Mouse (Mus musculus) thymus, postnatal 4 days (tissue): Measurements from ENCODE around the gene Id1.

ENCODE experiments used
- DNase-seq: peaks from one replicate; pipeline ENCODE4 v3.0.0; 2021

Id1 gene

DNA sequence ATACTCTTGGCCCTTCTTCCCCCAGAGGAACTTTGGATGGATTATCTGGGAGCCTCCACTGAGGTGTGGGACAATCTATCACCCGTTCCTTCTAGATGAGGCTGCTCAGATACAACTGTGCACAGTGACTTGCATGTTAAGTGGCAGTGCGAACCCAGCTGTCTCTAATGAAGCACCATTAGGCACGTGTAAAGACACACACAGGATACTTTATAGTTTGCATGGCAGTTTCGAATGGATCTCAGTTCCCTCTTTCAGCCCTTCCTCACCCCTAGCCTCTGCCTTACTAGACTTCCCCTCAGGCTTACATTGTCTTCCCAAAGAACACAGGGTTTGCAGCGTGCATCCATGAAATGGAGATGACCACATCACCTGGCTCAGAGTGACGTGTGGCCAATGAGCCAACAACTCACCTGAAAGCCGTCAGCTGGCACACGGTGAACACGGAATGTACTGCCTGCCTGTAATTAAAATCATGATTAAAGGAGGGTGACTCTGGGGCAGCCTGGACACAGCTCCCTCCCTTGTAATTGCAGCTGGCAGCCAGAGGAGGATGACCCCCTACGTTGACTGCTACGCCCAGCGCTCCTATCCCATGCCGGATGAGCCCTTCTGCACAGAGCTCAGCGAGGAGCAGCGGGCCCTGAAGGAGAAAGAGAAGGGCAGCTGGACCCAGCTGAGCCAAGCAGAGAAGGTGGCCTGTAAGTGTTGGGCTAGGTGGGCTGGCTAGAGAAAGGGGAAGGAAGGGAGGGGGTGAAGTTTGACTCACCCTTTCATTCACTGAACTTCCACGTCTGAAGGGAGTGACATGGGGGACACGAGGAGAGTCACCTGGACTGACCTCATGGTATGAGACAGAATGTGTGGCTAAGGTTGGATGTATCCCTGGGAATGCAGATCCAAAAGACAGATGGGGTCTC is 20.7 kb downstream of the Id1 start:
- no peak for DNase-seq

DNA sequence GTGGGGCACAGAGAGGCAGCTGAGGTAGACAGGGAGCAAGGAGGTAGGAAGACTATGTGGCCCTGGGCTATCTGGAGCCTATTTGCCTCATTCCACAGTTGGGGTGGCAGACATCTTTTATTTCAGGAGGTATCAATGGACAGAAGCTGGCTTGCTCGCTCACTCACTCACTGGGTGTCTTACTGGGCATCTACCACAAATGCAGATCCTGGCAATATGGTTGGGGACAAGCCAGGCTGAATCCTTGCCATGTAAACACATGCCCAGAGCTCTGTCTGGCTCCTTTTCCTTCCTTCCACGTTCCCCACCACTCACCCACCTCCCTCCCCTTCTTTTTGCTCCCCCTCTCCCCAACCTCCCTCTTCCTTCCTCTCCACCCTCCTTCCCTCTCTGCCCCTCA is 21.4 kb downstream of the Id1 start:
- no peak for DNase-seq

DNA sequence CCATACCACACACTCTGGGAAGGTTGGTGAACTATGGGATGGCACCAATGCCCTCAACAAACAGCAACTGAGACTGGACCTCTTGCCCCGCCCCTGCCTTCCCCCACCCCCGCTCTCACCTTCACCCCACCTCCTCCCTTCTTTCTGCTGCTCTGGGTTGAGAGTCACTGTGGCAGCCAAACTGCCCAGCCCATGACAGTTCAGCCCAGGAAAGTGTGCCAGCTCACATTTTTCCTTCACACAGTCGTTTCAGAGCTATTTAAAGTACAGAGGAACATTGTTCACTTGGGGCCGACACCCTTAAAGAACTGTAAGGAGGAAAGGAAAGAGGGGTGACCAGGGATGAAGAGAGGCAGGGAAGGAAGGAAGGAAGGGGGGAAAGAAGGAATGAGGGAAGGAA is 22.3 kb downstream of the Id1 start:
- DNase-seq: no peak

DNA sequence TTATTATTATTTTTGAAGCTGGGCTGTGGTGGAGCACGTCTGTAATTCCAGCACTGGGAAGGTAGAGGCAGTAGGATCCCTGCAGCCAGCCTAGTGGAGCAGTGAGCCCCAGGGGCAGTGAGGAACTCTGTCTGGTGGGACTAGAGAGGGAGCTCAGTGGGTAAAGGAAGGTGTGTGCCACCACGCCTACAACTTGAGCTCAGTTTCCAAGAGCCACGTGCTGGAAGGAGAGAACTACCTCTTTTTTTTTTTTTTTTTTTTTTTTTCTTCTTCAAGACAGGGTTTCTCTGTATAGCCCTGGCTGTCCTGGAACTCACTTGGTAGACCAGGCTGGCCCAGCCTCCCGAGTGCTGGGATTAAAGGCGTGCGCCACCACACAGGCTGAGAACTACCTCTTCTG is 27.3 kb downstream of the Id1 start:
- no peak for DNase-seq

DNA sequence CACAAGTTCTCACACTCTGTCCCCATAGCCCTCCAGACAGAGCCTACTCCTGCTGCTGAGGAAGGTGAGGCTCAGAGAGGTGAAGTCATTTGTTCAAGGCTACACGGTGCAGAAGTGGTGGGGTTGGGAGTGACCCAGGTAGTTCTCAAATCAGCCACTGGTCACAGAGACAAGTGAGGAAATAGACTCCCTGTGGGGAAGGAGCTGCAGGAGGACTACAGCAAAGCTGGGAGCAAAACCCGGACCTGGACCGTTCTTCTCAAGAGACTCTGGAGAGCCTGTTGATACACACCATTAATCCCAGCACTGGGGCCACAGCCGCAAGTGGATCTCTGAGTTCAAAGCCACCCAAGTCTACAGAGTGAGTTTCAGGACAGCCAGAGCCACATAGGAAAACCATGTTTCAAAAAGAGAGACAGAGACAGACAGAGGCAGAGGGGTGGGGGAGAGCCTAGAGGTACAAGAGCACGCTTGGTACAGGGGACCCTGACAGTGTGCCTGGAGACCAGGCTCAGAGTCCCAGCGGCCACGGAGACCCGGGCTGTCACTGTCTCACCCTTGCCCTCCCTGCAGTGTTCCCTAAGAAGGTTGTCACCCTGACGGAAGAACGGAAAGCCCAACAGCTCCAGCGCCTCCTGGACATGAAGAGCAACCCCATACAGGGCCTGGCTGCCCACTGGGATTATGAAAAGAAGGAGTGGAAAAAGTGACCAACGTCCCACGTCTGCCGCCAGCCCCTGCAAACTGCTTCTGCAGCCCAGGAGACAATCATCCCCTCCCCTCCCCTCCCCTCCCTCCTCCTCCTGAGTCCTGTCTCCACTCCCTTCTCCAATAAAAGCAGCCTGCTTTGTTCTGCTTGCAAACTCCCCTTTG is 28.4 kb downstream of the Id1 start:
- DNase-seq: no peak

DNA sequence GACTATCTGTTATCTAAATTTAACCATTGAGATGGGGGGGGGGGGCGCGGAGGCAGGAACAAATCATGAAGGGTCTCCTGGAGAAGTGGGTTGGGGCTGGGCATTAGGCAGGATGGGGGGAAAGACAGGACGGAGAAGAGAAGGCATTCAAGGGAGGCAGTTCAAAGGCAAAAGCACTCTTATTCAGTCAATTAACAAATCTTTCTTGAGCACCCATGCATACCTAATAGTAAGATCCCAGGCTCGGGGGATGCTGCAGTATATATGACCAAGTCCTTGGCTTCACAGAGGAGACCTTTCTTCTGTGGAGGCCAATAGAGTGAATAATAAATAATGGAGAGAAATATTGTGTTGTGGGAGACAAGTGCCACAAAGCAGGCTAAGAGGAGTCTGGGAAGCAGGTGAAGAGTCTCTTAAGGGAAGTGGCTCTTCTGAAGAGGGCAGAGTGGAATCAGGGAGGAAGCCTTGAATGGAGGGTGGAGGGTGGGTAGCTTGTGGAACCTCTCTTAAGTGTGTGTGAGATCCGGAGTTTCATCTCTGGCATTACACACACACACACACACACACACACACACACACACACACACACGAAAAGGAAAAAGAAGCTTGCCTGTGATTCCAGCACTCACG is 29.1 kb downstream of the Id1 start:
- DNase-seq: no peak

DNA sequence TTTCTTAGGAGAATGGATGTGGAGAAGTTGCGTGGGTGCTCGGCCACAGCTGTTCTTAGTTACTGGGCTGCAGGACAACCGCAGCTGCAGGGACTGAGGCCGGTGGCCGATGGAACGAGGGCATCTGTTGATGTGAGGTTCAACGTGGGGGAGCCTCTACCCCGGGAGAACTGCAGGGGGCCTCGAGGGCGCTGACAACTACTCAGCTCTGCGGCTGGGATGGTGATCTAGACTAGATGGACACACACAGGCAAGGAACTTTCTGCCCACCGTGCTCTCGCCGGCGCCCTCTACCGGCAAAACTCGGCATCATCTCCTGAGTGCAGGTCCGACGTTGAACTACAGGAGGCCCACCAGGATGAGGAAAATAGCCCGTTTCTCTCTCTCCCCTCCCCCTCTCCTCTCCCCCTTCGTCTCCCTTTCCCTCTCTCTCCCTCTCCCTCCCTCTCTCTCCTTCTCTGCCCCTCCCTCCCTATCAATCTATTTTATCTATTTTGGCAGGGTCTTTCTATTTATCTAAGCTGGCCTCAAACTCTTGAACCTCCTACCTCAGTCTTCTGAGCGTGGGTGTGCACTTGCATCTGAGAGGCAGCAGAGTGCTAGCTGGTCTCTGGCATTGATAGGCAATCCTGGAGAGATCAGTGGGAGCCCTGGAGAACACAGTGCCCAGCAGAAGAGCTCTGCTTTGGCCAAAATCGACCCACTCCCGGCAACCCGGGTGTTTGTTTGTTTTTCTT is 30.5 kb downstream of the Id1 start:
- peak; percentile 98 for DNase-seq

DNA sequence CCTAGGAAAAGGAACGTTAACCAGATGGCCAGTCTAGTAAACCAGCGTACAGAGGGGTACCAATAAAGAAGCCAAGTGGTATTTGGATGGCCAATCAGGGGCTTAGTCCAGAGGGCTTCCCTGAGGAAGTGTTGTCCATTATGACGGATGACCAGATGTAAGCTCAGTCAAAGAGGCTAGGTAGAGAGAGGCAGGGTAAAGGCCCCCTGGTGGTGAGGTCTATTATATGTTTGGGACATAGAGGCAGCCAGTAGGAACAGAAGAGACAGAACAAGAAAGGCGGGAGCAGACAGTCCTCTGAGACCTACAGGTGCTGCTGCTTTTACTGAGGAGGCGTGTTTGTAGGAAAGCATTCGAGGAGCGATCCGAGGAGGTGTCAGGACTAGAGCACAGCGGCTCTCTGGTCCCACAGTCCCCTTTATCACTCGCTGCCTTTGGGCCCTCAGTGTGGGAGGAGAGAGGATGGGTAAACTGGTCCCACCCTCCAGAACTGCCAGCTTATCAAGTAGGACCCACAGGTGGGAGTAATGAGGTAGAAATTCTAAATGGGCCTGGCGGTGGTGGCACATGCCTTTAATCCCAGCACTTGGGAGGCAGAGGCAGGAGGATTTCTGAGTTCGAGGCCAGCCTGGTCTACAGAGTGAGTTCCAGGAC is 31.7 kb downstream of the Id1 start:
- peak; percentile 75 for DNase-seq

DNA sequence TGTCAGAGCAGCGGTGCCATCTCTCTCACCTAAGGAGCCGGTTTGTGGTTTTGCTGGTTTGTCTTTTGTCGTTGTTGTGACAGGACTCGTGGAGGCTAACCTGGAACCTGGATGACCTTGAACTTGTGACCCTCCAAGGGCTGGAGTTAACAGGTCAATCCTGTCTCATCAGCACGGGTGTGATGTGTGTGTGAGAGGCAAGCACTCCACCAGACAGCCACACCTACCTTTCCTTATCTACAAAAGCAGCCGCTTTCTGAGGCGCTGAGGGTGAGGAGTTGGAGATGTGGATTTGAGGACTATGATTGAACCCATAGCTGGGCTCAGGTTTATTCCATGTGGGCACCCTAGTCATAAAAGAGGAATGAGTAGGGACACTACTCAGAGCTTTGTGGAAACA is 33.6 kb downstream of the Id1 start:
- DNase-seq: no peak

DNA sequence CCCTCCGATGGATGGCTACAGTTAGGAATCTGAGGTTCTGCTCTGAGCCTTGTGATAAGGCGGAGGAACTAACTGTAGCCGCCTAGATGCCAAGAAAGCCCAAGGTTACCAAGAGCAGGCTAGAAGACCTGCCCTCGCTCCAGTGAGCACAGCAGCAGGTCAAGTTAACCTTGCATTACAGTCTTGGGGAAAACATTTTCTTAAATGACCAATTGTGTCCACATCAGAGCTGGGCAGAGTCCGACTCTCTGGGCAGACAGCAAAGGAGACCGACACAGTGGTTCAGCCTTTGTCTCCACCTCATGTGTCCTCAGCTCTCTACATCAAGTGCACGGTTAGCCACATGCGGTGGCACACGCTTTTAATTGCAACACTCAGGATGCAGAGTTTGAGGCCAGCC is 35.5 kb downstream of the Id1 start:
- no peak for DNase-seq

DNA sequence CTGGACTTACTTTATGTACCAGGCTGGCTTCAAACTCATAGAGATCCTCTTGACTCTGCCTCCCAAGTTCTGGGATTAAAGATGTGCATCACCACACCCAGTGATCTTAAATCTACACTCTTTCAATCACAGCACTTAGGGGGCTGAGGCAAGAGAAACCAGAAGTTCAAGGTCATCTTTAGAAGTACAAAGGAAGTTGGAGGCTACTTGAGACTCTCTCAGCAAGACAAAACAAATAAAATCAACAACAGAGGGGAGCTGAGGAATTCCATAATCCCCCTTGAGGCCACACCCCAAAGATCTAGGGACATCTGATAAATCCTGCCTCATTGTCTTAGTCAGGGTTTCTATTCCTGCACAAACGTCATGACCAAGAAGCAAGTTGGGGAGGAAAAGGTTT is 36.2 kb downstream of the Id1 start:
- no peak for DNase-seq

DNA sequence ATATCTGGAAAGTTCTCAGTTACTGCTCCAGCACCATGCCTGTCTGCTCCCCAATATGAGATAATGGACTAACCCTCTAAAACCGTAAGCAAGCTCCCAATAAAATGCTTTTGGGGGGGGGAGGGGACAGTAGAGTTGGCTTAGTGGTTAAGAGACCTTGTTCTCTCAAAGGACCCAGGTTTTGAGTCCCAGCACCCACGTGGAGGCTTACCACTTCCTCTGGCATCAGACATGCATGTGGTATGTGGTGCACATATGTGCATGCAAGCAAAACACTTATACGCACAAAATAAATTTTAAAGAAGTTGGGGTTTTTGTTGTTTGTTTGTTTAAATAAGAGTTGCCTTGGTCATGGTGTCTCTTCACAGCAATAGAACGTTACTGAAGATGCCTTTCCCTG is 39.3 kb downstream of the Id1 start:
- DNase-seq: peak; percentile 57

DNA sequence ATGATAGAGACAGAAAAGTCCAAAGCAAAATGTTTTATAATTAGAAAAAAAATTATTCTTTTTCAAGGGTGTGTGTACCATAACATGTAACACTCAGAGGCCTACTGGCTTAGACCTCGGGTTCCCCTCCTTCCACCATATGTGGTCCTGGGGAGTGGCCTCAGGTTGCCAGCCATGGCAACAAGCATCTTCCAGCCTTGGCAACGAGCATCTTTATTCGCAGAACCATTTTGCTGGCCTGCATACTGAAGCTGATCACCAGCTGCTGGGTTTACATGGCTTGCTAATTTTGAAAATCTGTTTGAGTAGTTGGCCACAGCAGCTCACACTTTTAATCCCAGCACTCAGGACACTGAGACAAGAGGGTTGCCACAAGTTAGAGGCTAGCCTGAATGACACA is 40.0 kb downstream of the Id1 start:
- DNase-seq: no peak

DNA sequence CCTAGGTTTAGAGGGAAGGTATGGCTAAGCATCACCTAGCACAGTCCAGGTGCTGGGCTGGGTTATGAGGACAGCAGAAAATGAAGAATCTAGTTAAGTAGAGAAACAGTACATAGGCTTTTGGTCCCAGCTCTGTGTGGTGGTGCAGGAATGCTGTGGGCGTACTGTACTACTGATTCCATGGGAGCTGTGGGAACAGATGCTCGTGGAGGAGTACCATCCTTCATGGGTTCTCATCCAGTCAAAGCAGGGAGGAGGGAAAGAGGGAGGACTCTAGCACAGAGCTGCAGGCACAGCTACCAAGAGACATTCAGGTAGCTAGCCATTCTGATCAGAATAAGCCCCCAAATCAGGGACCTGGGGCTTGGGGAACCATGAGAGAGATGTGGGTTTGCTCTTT is 40.4 kb downstream of the Id1 start:
- no peak for DNase-seq

DNA sequence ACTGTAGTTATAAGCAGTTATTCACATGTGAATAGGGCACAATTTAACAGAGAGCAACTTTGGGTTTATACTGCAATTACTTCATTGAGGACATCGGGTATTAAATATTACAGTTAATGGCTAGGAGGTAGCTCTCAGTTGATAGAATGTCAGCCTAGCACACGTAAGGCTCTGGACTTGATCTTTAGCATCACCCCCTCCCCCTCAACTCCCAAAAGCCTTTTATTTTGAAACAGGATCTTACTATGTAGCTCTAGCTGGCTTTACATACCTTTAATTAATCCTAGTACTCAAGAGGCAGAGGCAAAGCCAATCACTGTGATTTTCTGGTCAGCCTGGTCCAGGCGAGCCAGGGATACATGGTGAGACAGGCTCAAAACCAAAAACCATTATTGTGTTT is 41.0 kb downstream of the Id1 start:
- no peak for DNase-seq

DNA sequence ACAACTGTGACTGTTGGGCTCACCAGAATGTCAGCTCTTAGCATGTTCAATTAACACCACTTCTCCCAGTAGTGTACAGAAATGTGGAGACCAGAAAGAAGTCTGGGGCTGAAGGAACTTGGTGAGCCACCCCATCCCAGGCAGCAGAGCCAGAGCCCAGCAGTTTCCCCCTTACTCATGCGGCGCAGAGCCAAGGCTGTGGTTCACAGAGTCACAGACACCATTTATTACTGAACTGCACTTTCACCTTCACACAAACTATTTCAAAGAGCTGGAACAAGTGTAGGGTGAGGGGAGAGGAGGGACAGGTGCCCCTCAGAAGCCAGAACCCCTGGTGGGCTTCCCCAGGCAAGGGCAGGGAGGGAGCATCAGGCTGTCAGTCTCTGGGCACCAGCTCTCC is 44.4 kb downstream of the Id1 start:
- DNase-seq: no peak

DNA sequence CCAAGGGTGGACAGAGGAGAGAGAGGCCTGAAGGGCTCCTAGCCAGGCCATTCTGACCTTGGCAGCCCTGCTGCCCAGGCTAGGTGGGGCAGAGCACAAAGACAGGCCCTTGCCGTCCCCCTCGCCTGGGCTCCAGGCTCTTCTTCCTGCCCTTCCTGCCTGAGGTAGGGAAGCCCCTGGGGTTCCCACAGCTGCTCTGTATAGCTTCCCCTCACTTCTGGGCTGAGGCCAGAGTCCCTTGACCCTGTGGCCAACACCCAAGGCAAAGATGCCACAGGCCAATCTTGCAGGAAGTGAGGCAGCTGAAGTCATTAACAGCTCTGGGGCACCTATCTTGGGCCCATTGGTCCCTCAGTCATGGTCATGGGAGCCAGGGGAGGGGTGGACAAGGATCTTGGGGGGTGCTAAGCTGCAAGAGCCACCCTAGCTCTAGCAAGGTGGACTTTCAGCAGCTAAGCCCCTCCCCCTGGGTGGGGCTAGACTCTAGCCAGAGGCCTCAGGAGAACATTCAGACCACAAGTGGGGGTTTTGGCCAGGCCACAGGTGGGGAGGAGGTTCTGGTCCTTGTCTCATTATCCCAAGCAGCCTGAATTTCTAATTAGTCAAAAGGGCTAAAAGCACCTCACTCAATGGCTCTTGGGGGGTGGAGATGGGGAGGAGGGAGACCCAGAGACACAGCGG is 45.1 kb downstream of the Id1 start:
- peak; percentile 29 for DNase-seq

DNA sequence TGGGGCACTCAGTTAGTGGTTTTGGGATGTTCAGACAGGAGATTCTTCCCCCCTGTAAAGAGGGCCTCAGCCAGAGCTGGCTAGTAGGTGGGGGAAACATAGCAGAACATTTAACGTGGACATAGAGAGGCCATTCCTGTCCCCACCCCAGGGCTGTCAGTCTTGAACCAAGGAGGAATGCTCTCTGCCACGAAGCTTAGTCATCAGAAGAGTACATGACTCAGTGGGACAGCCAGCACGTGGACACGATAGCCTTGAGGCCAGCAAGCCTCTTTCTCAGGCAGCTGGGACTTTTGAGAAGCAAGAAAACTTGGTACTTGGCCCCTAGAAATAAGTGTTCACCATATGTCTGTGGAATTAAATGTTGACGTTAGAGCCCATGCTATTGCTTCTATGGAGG is 46.6 kb downstream of the Id1 start:
- no peak for DNase-seq

DNA sequence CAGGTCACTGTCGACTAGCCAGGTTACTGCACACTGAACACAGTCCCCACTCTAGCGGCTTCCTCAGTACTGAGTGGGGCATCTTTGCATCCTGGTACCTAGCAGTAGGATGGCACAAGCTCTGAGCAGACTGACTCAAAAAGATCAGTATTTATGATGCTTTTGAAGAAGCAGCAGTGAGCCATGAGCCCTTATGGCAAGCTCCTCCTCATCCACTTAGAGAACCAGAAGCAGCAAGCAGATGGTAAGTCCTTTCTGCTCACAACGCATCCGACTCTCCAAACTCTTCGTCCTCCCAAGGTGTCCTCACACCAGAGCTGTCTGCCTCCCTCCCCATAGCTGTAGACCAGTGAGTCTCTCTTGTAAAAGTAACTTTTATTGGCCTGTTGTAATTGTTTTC is 47.2 kb downstream of the Id1 start:
- no peak for DNase-seq

DNA sequence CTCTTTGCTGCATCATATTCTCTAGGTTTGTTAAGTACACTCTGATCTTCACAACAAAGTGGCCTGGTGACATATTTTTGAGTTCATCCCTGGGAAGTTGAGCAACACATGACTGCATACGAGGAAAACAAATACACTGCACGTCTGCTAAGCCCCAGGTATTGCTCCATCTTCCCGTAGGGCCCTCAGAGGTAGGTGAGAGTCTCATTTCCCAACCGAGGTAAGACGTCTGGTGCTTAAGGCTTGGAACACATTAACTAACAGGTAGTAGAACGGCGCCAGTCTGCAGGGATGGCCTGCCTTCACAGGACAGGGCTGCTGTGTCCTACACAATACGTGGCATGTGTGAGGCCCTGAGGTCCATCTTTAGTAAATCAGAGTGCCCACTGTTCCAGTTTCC is 48.6 kb downstream of the Id1 start:
- no peak for DNase-seq

DNA sequence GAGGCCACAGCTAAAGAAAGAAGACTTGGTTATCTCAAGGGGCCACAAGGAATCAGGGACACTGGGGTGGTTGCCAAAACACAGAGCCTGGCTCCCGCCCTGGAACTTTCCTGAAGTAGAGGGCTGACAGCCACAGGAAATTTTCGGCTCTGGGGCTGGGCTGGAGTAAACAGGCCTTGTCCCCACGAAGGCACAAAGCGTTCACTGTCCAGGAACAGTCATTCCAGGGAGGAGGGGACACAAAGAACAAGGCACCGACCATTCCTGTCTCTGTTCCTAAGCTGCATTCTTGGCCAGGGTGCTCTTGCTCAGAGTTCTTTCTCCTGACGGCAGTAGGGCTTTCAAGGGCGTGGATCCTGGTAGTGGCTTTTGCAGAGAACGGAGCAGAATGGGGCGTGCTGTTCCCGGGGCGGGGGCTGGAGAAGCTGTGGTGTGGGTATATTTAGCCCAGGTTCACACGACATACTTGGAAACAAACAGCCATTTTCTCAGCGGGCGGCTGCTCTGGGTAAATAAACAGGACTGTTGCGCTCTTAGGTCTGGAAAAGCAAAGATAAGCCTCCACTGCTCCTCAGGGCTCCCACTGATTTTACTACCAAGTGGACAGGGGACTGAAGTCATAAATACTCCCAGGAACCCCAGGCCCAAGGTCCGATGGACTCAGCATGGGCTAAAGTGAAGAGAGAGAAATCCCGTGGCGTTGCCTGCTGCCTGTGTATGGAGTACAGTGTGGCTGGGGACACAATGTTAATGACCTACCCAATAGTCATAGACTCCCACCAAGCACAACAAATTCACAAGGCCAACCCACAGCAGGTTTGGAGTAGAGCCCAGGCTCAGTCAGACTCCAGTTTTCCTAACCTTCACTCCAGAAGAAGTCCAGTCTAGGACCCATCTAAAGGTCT is 49.6 kb downstream of the Id1 start:
- no peak for DNase-seq
